Mouse (Mus musculus) myocyte (in vitro differentiated cells): ENCODE data around the gene Gpc6. TPM values are rescaled to one million over a fixed set of nuclear protein-coding genes. Genes with fewer than 3 reads are reported as not detected.

Experiments
- H3K27me3 ChIP-seq: one replicate; pipeline ENCODE4 v1.6.1; 2011; ENCODE audit not compliant: control insufficient read depth, insufficient read depth, insufficient read length
- H3K36me3 ChIP-seq: one replicate; pipeline ENCODE4 v1.6.1; 2011; ENCODE audit not compliant: control insufficient read depth, insufficient read depth
- H3K4me2 ChIP-seq: one replicate; pipeline ENCODE4 v1.6.1; 2011; ENCODE audit warnings: low read depth, control low read depth
- H3K4me3 ChIP-seq: one replicate; pipeline ENCODE4 v1.5.1; 2011; ENCODE audit warnings: mild to moderate bottlenecking, control low read depth, moderate library complexity
- H3K79me2 ChIP-seq: one replicate; pipeline ENCODE4 v1.6.1; 2011; ENCODE audit not compliant: control insufficient read depth, insufficient read depth
- H3ac ChIP-seq: one replicate; pipeline ENCODE4 v1.6.1; 2011; ENCODE audit not compliant: control insufficient read depth, insufficient read length
- CEBPB ChIP-seq: IDR thresholded peaks from 2 replicates; pipeline ENCODE4 v1.6.1; 2011; ENCODE audit warnings: mild to moderate bottlenecking, moderate library complexity; ENCODE audit not compliant: poor library complexity, insufficient read depth, severe bottlenecking
- E2F4 ChIP-seq: IDR thresholded peaks from one replicate; pipeline ENCODE4 v1.6.1; 2011; ENCODE audit warnings: mild to moderate bottlenecking, control low read depth, moderate library complexity; ENCODE audit not compliant: insufficient read depth
- MAX ChIP-seq: IDR thresholded peaks from one replicate; pipeline ENCODE4 v1.6.1; 2011; ENCODE audit warnings: low read depth, mild to moderate bottlenecking, control low read depth
- MYOD1 ChIP-seq, 3 experiments: IDR thresholded peaks; one replicate each; pipeline ENCODE4 v1.6.1; 2011; ENCODE audit warnings: control low read depth in 2 of 3, low read depth in 2 of 3, mild to moderate bottlenecking in 2 of 3, moderate library complexity in 1 of 3; ENCODE audit not compliant: insufficient read length in 2 of 3, control insufficient read depth in 1 of 3
- MYOG ChIP-seq, 3 experiments: IDR thresholded peaks; one replicate each; pipeline ENCODE4 v1.6.1; 2011; ENCODE audit warnings: control low read depth in 2 of 3, low read depth in 2 of 3, mild to moderate bottlenecking in 2 of 3; ENCODE audit not compliant: insufficient read length in 2 of 3, control insufficient read depth in 1 of 3, insufficient read depth in 1 of 3
- POLR2A ChIP-seq: IDR thresholded peaks from one replicate; pipeline ENCODE4 v1.6.1; 2011; ENCODE audit warnings: low read depth, mild to moderate bottlenecking, control low read depth, moderate library complexity; ENCODE audit not compliant: insufficient read length
- POLR2AphosphoS2 ChIP-seq: IDR thresholded peaks from one replicate; pipeline ENCODE4 v1.6.1; 2011; ENCODE audit warnings: low read depth, control low read depth; ENCODE audit not compliant: insufficient read length
- REST ChIP-seq: IDR thresholded peaks from one replicate; pipeline ENCODE4 v1.6.1; 2011; ENCODE audit warnings: mild to moderate bottlenecking, control low read depth, moderate library complexity; ENCODE audit not compliant: insufficient read depth, insufficient read length
- SRF ChIP-seq: IDR thresholded peaks from one replicate; pipeline ENCODE4 v1.6.1; 2011; ENCODE audit warnings: low read depth; ENCODE audit not compliant: control insufficient read depth, insufficient read length
- TCF12 ChIP-seq: IDR thresholded peaks from one replicate; pipeline ENCODE4 v1.6.1; 2011; ENCODE audit warnings: mild to moderate bottlenecking, control low read depth; ENCODE audit not compliant: poor library complexity, insufficient read depth, severe bottlenecking
- TCF3 ChIP-seq: IDR thresholded peaks from one replicate; pipeline ENCODE4 v1.6.1; 2011; ENCODE audit warnings: low read depth, control low read depth; ENCODE audit not compliant: insufficient read length
- USF1 ChIP-seq: IDR thresholded peaks from one replicate; pipeline ENCODE4 v1.6.1; 2011; ENCODE audit warnings: low read depth, mild to moderate bottlenecking, control low read depth, moderate library complexity
- polyA plus RNA-seq: library from polyadenylated mRNA; unstranded; fragments of >200 nt; fragmentation: generic; extraction: Trizol; gene quantifications from one replicate; pipeline ENCODE4 v1.2.1, GENCODE M21; 2012; ENCODE audit warnings: missing spikeins

Gpc6 gene
- polyA plus RNA-seq, 1 experiment: 5.0 TPM

- no peaks in the 10 kb centered on the region for H3K27me3 ChIP-seq
- no peak overlapping the region for H3K4me3 ChIP-seq
- TF ChIP-seq POLR2AphosphoS2: no peak
- TF ChIP-seq POLR2A: no peak
- TF ChIP-seq CEBPB: no peak
- no peak for TF ChIP-seq USF1
- TF ChIP-seq MYOG (IDR thresholded peaks at IDR 0.05; ENCODE audit: control insufficient read depth in 1 of 3, insufficient read depth in 1 of 3, insufficient read length in 2 of 3, low read depth in 2 of 3): no peak
- no peak for TF ChIP-seq E2F4
- TF ChIP-seq TCF12: no peak
- TF ChIP-seq TCF3: no peak
- TF ChIP-seq REST: no peak
- no peak for TF ChIP-seq MYOD1 (IDR thresholded peaks at IDR 0.05; ENCODE audit: control insufficient read depth in 1 of 3, insufficient read length in 2 of 3, low read depth in 2 of 3)
- no peak for TF ChIP-seq SRF
- TF ChIP-seq MAX: no peak
- H3K79me2 ChIP-seq: no peaks in the 10 kb centered on the region
- no peak overlapping the region for H3K4me2 ChIP-seq
- no peak overlapping the region for H3ac ChIP-seq
- H3K36me3 ChIP-seq: no peaks in the 10 kb centered on the region
Observed at GRCm38 (mm10) chr14:117000376-117000775, 75.3 kb downstream of the Gpc6 start.

- Histone ChIP-seq H3K4me3 (no peak overlapping the region), H3K79me2 (no peaks in the 10 kb centered on the region), H3K27me3 (no peaks in the 10 kb centered on the region), H3K4me2 (no peak overlapping the region), H3ac (no peak overlapping the region), H3K36me3 (no peaks in the 10 kb centered on the region)
- TF ChIP-seq MAX (no peak), POLR2A (no peak), E2F4 (no peak), POLR2AphosphoS2 (no peak), CEBPB (no peak), SRF (no peak), USF1 (no peak), MYOG (IDR thresholded peaks at IDR 0.05; ENCODE audit: control insufficient read depth in 1 of 3, insufficient read depth in 1 of 3, insufficient read length in 2 of 3, low read depth in 2 of 3) (no peak), MYOD1 (IDR thresholded peaks at IDR 0.05; ENCODE audit: control insufficient read depth in 1 of 3, insufficient read length in 2 of 3, low read depth in 2 of 3) (no peak), REST (no peak), TCF3 (no peak), TCF12 (no peak)
Observed at GRCm38 (mm10) chr14:117002313-117002712, 77.2 kb downstream of the Gpc6 start.

- TF ChIP-seq SRF (no peak), POLR2A (no peak), REST (no peak), MYOG (IDR thresholded peaks at IDR 0.05; ENCODE audit: control insufficient read depth in 1 of 3, insufficient read depth in 1 of 3, insufficient read length in 2 of 3, low read depth in 2 of 3) (no peak), TCF12 (no peak), MYOD1 (IDR thresholded peaks at IDR 0.05; ENCODE audit: control insufficient read depth in 1 of 3, insufficient read length in 2 of 3, low read depth in 2 of 3) (no peak), MAX (no peak), USF1 (no peak), TCF3 (no peak), POLR2AphosphoS2 (no peak)
- H3K4me2 ChIP-seq: no peak overlapping the region
- H3K27me3 ChIP-seq: no peaks in the 10 kb centered on the region
- H3K4me3 ChIP-seq: no peak overlapping the region
- H3K79me2 ChIP-seq: no peaks in the 10 kb centered on the region
- H3K36me3 ChIP-seq: no peaks in the 10 kb centered on the region
- H3ac ChIP-seq: no peak overlapping the region
Observed at GRCm38 (mm10) chr14:117008781-117009180, 83.7 kb downstream of the Gpc6 start.

GRCm38 (mm10) chr14:117012969-117013368, 87.9 kb downstream of the Gpc6 start:
- no peak overlapping the region for H3K4me2 ChIP-seq
- H3K79me2 ChIP-seq: no peaks in the 10 kb centered on the region
- H3K27me3 ChIP-seq: no peaks in the 10 kb centered on the region
- no peak overlapping the region for H3K4me3 ChIP-seq
- TF ChIP-seq CEBPB: no peak
- TF ChIP-seq POLR2AphosphoS2: no peak
- no peak for TF ChIP-seq REST
- TF ChIP-seq MYOG (IDR thresholded peaks at IDR 0.05; ENCODE audit: control insufficient read depth in 1 of 3, insufficient read depth in 1 of 3, insufficient read length in 2 of 3, low read depth in 2 of 3): no peak
- no peaks in the 10 kb centered on the region for H3K36me3 ChIP-seq
- no peak overlapping the region for H3ac ChIP-seq

- H3K27me3 ChIP-seq: no peaks in the 10 kb centered on the region
- no peak overlapping the region for H3K4me3 ChIP-seq
- H3K36me3 ChIP-seq: no peaks in the 10 kb centered on the region
- no peak for TF ChIP-seq POLR2AphosphoS2
- no peak for TF ChIP-seq POLR2A
- no peak for TF ChIP-seq MAX
- no peak for TF ChIP-seq USF1
- TF ChIP-seq MYOD1 (IDR thresholded peaks at IDR 0.05; ENCODE audit: control insufficient read depth in 1 of 3, insufficient read length in 2 of 3, low read depth in 2 of 3): no peak
- TF ChIP-seq TCF12: no peak
- no peak for TF ChIP-seq REST
- TF ChIP-seq TCF3: no peak
- TF ChIP-seq CEBPB: no peak
- TF ChIP-seq MYOG (IDR thresholded peaks at IDR 0.05; ENCODE audit: control insufficient read depth in 1 of 3, insufficient read depth in 1 of 3, insufficient read length in 2 of 3, low read depth in 2 of 3): no peak
- no peak for TF ChIP-seq E2F4
- TF ChIP-seq SRF: no peak
- H3ac ChIP-seq: no peak overlapping the region
- no peak overlapping the region for H3K4me2 ChIP-seq
- no peaks in the 10 kb centered on the region for H3K79me2 ChIP-seq
Observed at GRCm38 (mm10) chr14:117013554-117014117, 88.5 kb downstream of the Gpc6 start.
